Mouse (Mus musculus): ENCODE data around the gene Chaf1a. TPM values are rescaled to one million over a fixed set of nuclear protein-coding genes. Genes with fewer than 3 reads are reported as not detected.
"Not testable (repeated sequence)": the region's sequence is repeated elsewhere in the genome, so short reads cannot be mapped to it uniquely, and the experiment has no call there.

The Chaf1a gene
- polyA plus RNA-seq, 1 experiment from 2014 or later: 4.8 TPM

- Histone ChIP-seq H3K4me3 (ENCODE audit: low read depth, low read length) (no peak overlapping the region), H3K27me3 (replicated peaks; ENCODE audit: control insufficient read depth, insufficient read depth, low read length) (no peaks in the 10 kb centered on the region), H3K27ac (ENCODE audit: low read depth, low read length) (no peak overlapping the region), H3K9me3 (ENCODE audit: control insufficient read depth) (no peaks in the 10 kb centered on the region), H3K4me2 (replicated peaks; ENCODE audit: low read depth) (no peak overlapping the region), H3K9ac (ENCODE audit: low read depth, low read length) (no peak overlapping the region), H3K36me3 (ENCODE audit: control insufficient read depth, insufficient read depth) (peaks cover 68% of the 10 kb centered on the region), H3K4me1 (replicated peaks; ENCODE audit: control insufficient read depth, insufficient read depth, low read length) (no peaks in the 10 kb centered on the region)
- WGBS: 88% methylated on average over 3 of the region's 3 CpGs
- no peak for ATAC-seq
- no peak for TF ChIP-seq CTCF (IDR thresholded peaks at IDR 0.05; ENCODE audit: low read depth)
Measured at GRCm38 (mm10) chr17:56100811-56101210, 60.6 kb downstream of the Chaf1a start.

- no peaks in the 10 kb centered on the region for H3K27me3 ChIP-seq (replicated peaks; ENCODE audit: control insufficient read depth, insufficient read depth, low read length)
- H3K4me2 ChIP-seq (replicated peaks; ENCODE audit: low read depth): no peak overlapping the region
- H3K36me3 ChIP-seq (ENCODE audit: control insufficient read depth, insufficient read depth): peaks cover 54% of the 10 kb centered on the region
- H3K27ac ChIP-seq (ENCODE audit: low read depth, low read length): no peak overlapping the region
- H3K9me3 ChIP-seq (ENCODE audit: control insufficient read depth): no peaks in the 10 kb centered on the region
- no peak overlapping the region for H3K4me3 ChIP-seq (ENCODE audit: low read depth, low read length)
- WGBS: 94% methylated on average over 5 of the region's 5 CpGs
- ATAC-seq: no peak
- TF ChIP-seq CTCF (IDR thresholded peaks at IDR 0.05; ENCODE audit: low read depth): no peak
- no peak overlapping the region for H3K9ac ChIP-seq (ENCODE audit: low read depth, low read length)
- no peaks in the 10 kb centered on the region for H3K4me1 ChIP-seq (replicated peaks; ENCODE audit: control insufficient read depth, insufficient read depth, low read length)
Measured at GRCm38 (mm10) chr17:56102158-56102557, 61.9 kb downstream of the Chaf1a start.

DNA sequence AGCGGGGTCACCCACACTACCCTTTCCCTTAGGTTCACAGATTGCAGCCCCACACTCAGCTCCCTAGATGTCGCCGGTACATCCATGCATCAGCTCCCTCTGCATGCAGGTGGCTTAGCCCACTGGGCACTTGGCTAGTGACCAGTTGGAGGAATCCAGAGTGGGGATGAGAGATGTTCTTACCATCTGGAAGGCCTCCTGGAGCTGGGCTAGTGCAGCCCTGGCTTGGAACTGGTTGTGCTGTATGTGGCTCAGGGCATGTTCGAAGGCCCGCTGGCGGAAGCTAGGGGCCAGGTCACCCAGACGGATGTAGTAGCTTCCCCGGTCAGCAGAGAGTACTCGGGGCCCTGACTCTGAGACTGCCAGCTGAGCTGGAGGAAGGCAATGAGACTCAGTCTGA is 62.7 kb downstream of the Chaf1a start:
- no peaks in the 10 kb centered on the region for H3K4me1 ChIP-seq (replicated peaks; ENCODE audit: control insufficient read depth, insufficient read depth, low read length)
- 92% methylated on average over 9 of the region's 9 CpGs for WGBS
- no peak overlapping the region for H3K9ac ChIP-seq (ENCODE audit: low read depth, low read length)
- no peaks in the 10 kb centered on the region for H3K27me3 ChIP-seq (replicated peaks; ENCODE audit: control insufficient read depth, insufficient read depth, low read length)
- H3K36me3 ChIP-seq (ENCODE audit: control insufficient read depth, insufficient read depth): peaks cover 47% of the 10 kb centered on the region
- no peak for ATAC-seq
- H3K4me3 ChIP-seq (ENCODE audit: low read depth, low read length): no peak overlapping the region
- no peak overlapping the region for H3K27ac ChIP-seq (ENCODE audit: low read depth, low read length)
- no peak overlapping the region for H3K4me2 ChIP-seq (replicated peaks; ENCODE audit: low read depth)
- no peak for TF ChIP-seq CTCF (IDR thresholded peaks at IDR 0.05; ENCODE audit: low read depth)
- H3K9me3 ChIP-seq (ENCODE audit: control insufficient read depth): no peaks in the 10 kb centered on the region

GRCm38 (mm10) chr17:56103465-56104285 is 63.4 kb downstream of the Chaf1a start:
- H3K4me1 ChIP-seq (replicated peaks; ENCODE audit: control insufficient read depth, insufficient read depth, low read length): no peaks in the 10 kb centered on the region
- H3K27me3 ChIP-seq (replicated peaks; ENCODE audit: control insufficient read depth, insufficient read depth, low read length): no peaks in the 10 kb centered on the region
- no peak overlapping the region; the same call in 1 of the 2 replicates for H3K27ac ChIP-seq (ENCODE audit: low read depth, low read length)
- no peak for TF ChIP-seq CTCF (IDR thresholded peaks at IDR 0.05; ENCODE audit: low read depth)
- H3K9ac ChIP-seq (ENCODE audit: low read depth, low read length): no peak overlapping the region
- H3K4me3 ChIP-seq (ENCODE audit: low read depth, low read length): no peak overlapping the region
- ATAC-seq: no peak
- no peaks in the 10 kb centered on the region for H3K9me3 ChIP-seq (ENCODE audit: control insufficient read depth)
- 92% methylated on average over 8 of the region's 8 CpGs for WGBS
- H3K36me3 ChIP-seq (ENCODE audit: control insufficient read depth, insufficient read depth): peaks cover 40% of the 10 kb centered on the region
- no peak overlapping the region for H3K4me2 ChIP-seq (replicated peaks; ENCODE audit: low read depth)

DNA sequence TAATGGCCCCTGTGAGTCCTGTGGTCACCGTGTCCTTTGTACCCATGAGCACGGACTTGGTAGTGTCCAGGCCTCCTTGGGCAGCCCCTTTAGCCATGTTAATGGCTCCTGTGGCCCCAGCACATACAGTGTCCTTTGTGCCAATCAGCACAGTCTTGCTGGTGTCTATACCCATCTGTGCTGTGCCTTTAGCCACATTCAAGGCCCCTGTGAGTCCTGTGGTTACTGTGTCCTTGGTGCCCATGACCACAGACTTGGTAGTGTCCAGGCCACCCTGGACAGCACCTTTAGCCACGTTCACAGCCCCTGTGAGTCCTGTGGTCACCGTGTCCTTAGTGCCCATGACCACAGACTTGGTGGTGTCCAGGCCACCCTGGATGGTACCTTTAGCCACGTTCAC is 64.6 kb downstream of the Chaf1a start:
- not testable (repeated sequence) for ATAC-seq; H3K27me3 ChIP-seq (replicated peaks; ENCODE audit: control insufficient read depth, insufficient read depth, low read length); H3K9ac ChIP-seq (ENCODE audit: low read depth, low read length); H3K27ac ChIP-seq (ENCODE audit: low read depth, low read length); H3K4me1 ChIP-seq (replicated peaks; ENCODE audit: control insufficient read depth, insufficient read depth, low read length); H3K4me3 ChIP-seq (ENCODE audit: low read depth, low read length); H3K4me2 ChIP-seq (replicated peaks; ENCODE audit: low read depth); H3K9me3 ChIP-seq (ENCODE audit: control insufficient read depth)
- WGBS: 75% methylated on average over 2 of the region's 5 CpGs
- peaks cover 30% of the 10 kb centered on the region for H3K36me3 ChIP-seq (ENCODE audit: control insufficient read depth, insufficient read depth)

DNA sequence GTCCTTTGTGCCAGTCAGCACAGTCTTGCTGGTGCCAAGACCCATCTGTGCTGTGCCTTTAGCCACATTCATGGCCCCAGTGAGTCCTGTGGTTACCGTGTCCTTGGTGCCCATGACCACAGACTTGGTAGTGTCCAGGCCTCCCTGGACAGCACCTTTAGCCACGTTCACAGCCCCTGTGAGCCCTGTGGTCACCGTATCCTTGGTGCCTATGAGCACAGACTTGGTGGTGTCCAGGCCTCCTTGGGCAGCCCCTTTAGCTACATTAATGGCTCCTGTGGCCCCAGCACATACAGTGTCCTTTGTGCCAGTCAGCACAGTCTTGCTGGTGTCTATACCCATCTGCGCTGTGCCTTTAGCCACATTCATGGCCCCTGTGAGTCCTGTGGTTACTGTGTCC is 66.2 kb downstream of the Chaf1a start:
- not testable (repeated sequence) for ATAC-seq; H3K4me2 ChIP-seq (replicated peaks; ENCODE audit: low read depth); H3K4me3 ChIP-seq (ENCODE audit: low read depth, low read length); H3K27me3 ChIP-seq (replicated peaks; ENCODE audit: control insufficient read depth, insufficient read depth, low read length); H3K4me1 ChIP-seq (replicated peaks; ENCODE audit: control insufficient read depth, insufficient read depth, low read length); H3K27ac ChIP-seq (ENCODE audit: low read depth, low read length); H3K9me3 ChIP-seq (ENCODE audit: control insufficient read depth); H3K9ac ChIP-seq (ENCODE audit: low read depth, low read length)
- peaks cover 14% of the 10 kb centered on the region for H3K36me3 ChIP-seq (ENCODE audit: control insufficient read depth, insufficient read depth)
- WGBS: 96% methylated on average over 4 of the region's 4 CpGs
